Mouse (Mus musculus): ENCODE results near the gene Zfand2b.

Gene Zfand2b

DNA sequence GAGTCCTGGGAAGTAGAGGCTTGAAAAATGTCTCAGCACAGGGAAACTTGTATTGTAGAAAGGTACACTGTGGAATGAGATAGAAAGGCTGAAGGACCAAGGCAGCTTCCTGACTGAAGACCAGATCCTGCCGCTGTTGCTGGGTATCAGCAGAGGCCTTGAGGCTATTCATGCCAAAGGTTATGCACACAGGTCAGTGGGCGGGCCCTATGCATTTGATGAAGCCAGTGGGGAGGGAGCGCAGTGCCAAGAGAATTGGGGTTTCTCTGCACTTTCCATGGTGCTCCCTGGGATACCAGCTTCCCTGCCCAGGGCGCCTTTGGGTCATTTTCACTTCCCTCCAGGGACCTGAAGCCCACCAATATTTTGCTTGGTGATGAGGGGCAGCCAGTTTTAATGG lies 44.1 kb downstream of the Zfand2b start:
- no peak for DNase-seq (ENCODE audit: extremely low spot score, low spot score)

DNA sequence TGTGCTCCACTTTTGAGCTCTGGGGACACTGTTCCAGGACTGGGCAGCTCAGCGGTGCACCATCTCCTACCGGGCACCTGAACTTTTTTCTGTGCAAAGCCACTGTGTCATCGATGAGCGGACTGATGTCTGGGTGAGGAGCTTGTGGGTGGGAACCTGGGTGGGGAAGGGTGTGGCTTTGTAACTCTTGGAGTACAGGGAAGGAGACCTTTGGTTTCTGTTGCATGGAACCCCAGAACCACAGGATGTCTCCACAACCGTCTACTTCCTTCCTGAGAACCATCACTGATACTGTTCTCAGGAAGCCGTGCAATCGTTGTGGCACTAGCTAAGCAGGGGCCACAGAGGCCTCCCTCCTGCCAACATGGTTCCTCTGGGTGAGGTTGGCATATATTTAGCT lies 44.6 kb downstream of the Zfand2b start:
- DNase-seq (ENCODE audit: extremely low spot score, low spot score) = no peak

DNA sequence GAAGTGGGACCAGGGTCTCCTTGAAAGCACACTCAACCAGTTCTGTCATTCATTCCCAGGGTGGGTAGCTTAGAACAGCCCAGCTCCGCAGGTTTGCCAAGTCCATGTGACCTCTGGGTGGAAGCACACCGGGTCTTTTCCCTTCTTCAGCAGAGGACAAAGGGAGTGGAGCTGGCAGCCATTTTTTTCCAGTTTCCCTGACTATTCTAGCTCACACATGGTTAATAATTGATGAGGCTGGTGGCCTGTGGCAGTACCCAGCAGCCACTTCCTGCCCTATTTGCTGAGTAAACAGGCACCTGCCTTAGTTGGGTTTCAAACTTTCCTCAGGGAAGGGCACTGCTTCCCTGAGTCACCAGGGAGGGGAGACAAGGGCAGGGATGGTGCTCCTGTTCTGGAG lies 46.0 kb downstream of the Zfand2b start:
- no peak for DNase-seq (ENCODE audit: extremely low spot score, low spot score)

DNA sequence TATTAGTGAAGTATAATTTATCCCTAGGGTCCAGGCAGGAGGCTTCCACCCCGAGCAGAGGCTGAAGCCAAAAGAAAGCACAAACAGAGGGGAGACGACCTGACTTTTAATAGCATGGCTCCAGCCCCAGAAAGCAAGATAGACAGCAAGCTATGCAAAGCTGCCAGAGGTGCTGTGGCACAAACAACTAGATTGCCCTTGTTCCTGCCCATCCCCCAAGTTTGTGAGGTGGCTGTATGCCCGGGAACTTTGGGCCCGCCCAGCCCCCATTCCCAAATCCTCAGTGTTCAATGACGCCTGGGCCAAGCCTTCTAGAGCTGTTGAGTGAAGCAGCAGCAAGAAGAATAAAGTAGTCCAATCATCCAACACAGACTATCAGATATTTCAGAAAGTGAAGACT lies 46.4 kb downstream of the Zfand2b start:
- no peak for DNase-seq (ENCODE audit: extremely low spot score, low spot score)

GRCm38 (mm10) chr1:75215785-75216184 lies 47.3 kb downstream of the Zfand2b start:
- no peak for DNase-seq (ENCODE audit: extremely low spot score, low spot score)

DNA sequence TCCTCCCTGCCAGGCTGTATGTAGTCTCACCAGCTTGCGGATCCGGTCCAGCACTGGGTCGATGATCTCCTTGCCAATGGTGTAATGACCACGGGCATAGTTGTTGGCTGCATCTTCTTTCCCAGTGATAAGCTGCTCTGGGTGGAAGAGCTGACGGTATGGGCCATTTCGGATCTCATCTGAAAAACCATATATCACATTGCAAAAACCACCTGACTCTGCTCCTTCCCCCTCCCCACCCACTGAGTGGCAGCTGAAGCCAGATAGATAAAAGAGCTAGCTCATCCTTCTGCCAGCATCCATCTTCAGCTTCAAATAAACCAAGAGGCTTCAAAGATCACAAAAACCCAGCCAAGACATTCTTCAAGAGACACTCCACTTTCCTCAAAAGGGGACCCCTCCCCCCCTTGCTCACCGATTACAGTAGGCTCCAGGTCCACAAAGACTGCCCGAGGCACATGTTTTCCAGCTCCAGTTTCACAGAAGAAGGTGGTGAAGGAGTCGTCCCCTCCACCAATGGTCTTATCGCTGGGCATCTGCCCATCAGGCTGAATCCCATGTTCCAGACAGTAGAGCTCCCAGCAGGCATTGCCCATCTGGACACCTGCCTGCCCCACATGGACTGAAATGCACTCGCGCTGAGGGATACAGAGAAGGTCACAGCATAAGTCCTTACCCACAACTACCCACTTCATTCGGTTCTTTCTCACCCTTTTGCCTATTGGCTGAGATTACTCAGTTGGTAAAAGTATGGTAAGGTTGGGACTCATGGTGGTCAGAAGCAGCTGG lies 48.5 kb downstream of the Zfand2b start:
- no peak for DNase-seq (ENCODE audit: extremely low spot score, low spot score)

GRCm38 (mm10) chr1:75217893-75218226 lies 49.4 kb downstream of the Zfand2b start:
- DNase-seq (ENCODE audit: extremely low spot score, low spot score) = no peak

DNA sequence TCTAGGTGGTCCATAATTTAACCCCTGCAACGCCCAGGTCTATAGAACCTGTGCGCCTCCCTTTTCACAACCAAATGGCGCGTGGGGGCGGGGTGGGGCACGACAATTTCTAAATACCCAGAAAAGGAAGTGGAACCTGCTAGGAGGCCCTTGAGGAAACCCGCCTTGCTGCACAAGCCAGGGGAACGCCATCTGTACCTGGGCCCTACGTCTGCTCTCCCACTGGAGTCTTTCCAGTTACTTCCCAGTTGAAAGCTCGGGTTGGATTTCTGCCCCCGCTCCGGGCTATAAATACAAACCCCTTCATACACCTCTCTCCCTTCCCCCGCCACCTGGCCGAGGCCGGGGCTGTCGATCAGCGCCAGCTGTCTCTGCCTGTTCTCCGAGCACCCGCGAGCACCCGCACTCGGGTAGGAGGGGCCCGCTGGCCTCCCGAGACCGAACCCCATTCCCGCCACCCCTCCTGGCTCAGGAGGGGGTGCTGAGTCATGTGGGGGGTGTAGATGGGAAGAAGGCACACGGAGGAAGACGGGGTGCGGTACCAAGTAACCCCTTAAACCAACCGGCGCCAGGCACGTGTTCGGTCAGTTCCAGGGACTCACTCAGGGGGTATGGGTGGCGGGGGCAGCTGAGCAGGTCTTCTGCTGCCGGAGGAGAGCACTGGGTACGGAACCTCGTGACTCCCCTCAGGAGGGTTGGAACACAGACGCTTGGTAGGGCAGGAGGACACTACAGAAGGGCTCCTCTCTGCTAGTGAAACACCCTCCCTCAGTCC lies 50.0 kb downstream of the Zfand2b start:
- DNase-seq (ENCODE audit: extremely low spot score, low spot score) = peak; percentile 27

- DNase-seq (ENCODE audit: extremely low spot score, low spot score) = peak; percentile 64
These were observed 50.6 kb downstream of the Zfand2b start for GRCm38 (mm10) chr1:75219078-75219477.

DNA sequence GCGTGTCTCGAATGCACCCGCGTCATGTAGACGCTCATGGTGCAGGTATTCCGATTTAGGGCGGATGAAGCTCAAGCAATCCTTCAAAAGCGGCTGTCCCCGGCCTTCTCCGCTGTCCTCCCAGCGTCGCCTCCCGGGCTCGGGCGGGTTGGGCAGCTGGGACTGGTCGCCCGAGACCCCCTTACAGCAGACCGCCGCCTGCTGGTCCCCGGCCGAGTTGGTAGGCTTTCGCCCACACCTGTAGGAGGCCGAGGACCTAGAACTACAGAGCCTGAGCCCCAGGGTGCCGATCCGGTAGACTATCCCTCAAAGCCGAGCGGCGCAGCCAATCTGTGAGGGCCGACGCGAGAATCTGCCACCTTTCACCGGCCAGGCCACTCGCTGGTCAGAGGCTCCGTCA lies 51.1 kb downstream of the Zfand2b start, which contains the start of gene Tuba4a:
Gene Tuba4a (minus strand): TSS at position 335 of the 400 bp plus-strand sequence.
- DNase-seq (ENCODE audit: extremely low spot score, low spot score) = peak; percentile 50

Measured in neural tube, embryonic 10.5 days (tissue).